Mouse (Mus musculus) forebrain, embryonic 10.5 days (tissue): ENCODE results near the gene Mdp1. TPM values are rescaled to one million over a fixed set of nuclear protein-coding genes. Genes with fewer than 3 reads are reported as not detected.
A peak's percentile ranks its signal among the peaks of the same experiment; 100 is the strongest.

Experiments used
- DNase-seq: peaks from one replicate; pipeline ENCODE4 v3.0.0-alpha.2; 2017; ENCODE audit warnings: low spot score; ENCODE audit errors: extremely low spot score
- H3K27ac ChIP-seq: fragments of 300-500 bp; sonication (generic); 2 replicates; pipeline ENCODE4 v1.5.1; 2016; ENCODE audit warnings: mild to moderate bottlenecking
- H3K27me3 ChIP-seq: fragments of 300-500 bp; sonication (generic); 2 replicates; pipeline ENCODE4 v1.6.1; 2016; ENCODE audit warnings: mild to moderate bottlenecking; ENCODE audit not compliant: poor library complexity, severe bottlenecking
- H3K36me3 ChIP-seq: fragments of 300-500 bp; sonication (generic); replicated peaks from 2 replicates; pipeline ENCODE4 v1.6.1; 2016; ENCODE audit warnings: mild to moderate bottlenecking, moderate library complexity
- H3K4me1 ChIP-seq: fragments of 300-500 bp; sonication (generic); 2 replicates; pipeline ENCODE4 v1.6.1; 2016
- H3K4me3 ChIP-seq: fragments of 300-500 bp; sonication (generic); 2 replicates; pipeline ENCODE4 v1.5.1; 2016; ENCODE audit warnings: mild to moderate bottlenecking, moderate library complexity
- H3K9me3 ChIP-seq: fragments of 300-500 bp; sonication (generic); 2 replicates; pipeline ENCODE4 v1.6.1; 2016; ENCODE audit warnings: mild to moderate bottlenecking, moderate library complexity
- WGBS: fragments of 180-500 bp; shearing (Covaris S2); methylation state at CpG from one replicate; pipeline ENCODE4 v1.1.7; 2016; 5-methylcytosine and 5-hydroxymethylcytosine counted together
- polyA plus RNA-seq: library from polyadenylated mRNA; unstranded; fragments of >200 nt; fragmentation: Nextera tagmentation; extraction: Ambion mirVana; gene quantifications from 2 replicates; pipeline ENCODE4 v1.2.1, GENCODE M21; 2016

The Mdp1 gene
- polyA plus RNA-seq, 1 experiment from 2014 or later, result 63.7 TPM

DNA sequence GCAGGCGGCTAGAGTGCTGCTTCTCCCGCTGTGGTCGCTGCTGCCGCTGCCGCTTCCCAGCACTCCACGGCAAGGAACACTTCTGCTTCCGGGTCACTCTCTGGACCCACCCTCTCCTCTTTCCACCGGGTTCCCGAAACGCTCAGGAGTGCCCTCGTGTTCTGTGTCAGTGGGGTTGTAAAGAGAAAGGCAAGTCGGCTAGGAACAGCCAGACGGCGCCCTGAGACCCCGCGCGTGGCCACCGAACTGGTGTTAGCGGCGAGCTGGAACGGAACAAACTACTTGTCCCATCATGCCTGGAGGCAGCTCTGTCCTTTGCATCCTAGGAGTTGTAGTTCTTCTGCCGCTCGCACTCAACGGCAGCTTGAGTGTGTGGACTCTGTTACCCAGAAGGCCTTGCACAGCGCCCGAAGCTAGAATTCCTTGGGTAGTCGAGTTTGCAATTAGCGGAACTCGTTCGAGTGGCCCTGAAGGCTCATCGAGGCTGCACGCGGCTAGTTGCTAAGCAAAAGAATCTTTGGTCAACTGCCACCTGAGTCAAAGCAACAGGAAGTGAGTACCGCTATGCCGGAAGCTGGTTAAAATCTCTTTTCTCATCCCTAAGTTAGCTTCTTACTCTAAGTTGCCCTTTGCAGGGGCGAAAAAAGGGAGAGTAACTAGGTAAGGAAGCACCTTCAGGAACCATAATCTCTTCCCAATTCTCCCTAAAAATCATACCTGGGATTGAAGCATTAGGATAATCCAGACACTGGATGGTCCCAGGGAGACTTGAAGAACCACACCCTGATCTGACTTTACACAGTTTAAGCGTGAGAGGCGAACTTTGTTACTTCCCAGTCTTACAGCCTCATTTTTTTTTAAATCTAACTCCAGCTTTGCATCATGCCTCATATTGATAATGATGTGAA, 11.8 kb upstream of the Mdp1 start, which contains the start of the genes Gmpr2 and Nedd8:
Gene Gmpr2, plus strand, starts transcription at position 109 of the 908 bp plus-strand sequence.
Gene Nedd8, minus strand, starts transcription at position 292 of the 908 bp plus-strand sequence.
- under 1% methylated on average over 38 of the region's 38 CpGs for WGBS
- H3K36me3 ChIP-seq, result peaks cover 40% of the 10 kb centered on the region
- peak; percentile 93 for DNase-seq
- H3K4me1 ChIP-seq, result peaks cover 24% of the 10 kb centered on the region
- H3K27me3 ChIP-seq, result no peaks in the 10 kb centered on the region
- H3K4me3 ChIP-seq, result peak within 1 kb of the TSS; percentile 71
- no peaks in the 10 kb centered on the region for H3K9me3 ChIP-seq
- H3K27ac ChIP-seq, result peak within 1 kb of the TSS; percentile 96

DNA sequence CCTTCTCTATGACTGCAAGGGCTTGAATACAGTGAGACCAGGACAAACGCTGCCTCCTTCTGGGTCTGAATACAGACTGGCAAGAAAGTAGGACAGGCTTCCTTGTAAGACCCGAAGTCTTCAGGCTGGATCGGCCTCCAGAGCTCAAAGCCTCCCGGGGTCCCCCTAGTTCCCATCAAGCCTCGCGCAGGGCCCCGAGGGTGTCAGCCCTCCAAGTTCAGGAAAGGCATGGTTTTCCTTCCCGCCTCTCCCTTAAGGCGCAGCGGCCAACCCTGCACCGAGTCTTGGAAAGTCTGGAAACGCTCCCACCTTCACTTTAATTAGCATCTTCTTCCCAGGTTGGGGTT, 11.2 kb upstream of the Mdp1 start:
- no peaks in the 10 kb centered on the region for H3K27me3 ChIP-seq
- peaks cover 24% of the 10 kb centered on the region for H3K4me1 ChIP-seq
- H3K36me3 ChIP-seq, result peaks cover 40% of the 10 kb centered on the region
- no peak for DNase-seq
- H3K27ac ChIP-seq, result peak overlapping the region; percentile 96
- 0% methylated on average over 12 of the region's 12 CpGs for WGBS
- H3K4me3 ChIP-seq, result peak overlapping the region; percentile 71
- H3K9me3 ChIP-seq, result no peaks in the 10 kb centered on the region

DNA sequence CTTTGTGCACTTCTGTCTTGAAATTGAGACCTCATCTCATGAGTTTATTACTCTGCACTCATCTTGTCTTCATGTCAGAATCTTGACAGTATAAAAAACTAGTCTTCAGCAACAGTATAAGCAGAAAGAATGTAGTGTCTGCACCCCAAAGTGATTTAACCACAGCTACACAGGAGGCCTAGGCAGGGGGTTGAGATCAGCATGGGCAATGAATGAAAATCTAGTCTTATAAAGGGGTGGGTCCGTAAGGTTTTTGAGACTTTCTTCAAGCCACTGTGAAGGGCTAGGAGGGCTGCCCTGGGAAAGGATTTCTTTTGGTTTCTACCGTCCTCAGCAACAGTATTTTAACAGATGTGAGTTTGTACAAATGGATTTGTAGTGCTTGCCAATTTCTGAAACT, 328 bp upstream of the Mdp1 start:
- no peaks in the 10 kb centered on the region for H3K27me3 ChIP-seq
- no peaks in the 10 kb centered on the region for H3K9me3 ChIP-seq
- peaks cover 13% of the 10 kb centered on the region for H3K4me1 ChIP-seq
- DNase-seq, result no peak
- 44% methylated on average over 2 of the region's 2 CpGs for WGBS
- H3K27ac ChIP-seq, result peak overlapping the region; percentile 86; the same call in 1 of the 2 replicates
- peaks cover 58% of the 10 kb centered on the region for H3K36me3 ChIP-seq
- H3K4me3 ChIP-seq, result peak overlapping the region; percentile 73

DNA sequence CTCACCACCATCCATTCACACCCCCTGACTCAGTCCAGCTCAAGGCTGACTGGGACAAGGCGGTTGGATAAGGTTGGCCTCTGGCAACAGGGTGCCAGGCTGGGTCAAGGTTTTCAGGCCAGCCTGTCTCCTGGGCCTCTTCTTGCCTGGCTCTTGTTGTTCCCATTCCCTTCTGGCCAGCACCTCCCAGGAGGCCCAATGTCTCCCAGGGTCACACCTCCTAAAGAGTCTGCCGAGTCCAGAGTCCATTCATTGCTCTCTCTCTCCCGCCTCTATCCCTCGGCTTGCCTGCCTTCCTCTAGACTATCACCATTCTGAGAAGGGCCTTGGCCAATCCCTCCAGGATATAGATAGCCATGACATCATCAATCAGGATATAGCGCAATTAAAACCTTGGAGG, 2.3 kb downstream of the Mdp1 start:
- peaks cover 43% of the 10 kb centered on the region for H3K36me3 ChIP-seq
- H3K9me3 ChIP-seq, result no peaks in the 10 kb centered on the region
- H3K4me3 ChIP-seq, result no peak overlapping the region
- no peaks in the 10 kb centered on the region for H3K27me3 ChIP-seq
- DNase-seq, result no peak
- peaks cover 13% of the 10 kb centered on the region for H3K4me1 ChIP-seq
- WGBS, result 94% methylated on average over 5 of the region's 5 CpGs
- H3K27ac ChIP-seq, result no peak overlapping the region

DNA sequence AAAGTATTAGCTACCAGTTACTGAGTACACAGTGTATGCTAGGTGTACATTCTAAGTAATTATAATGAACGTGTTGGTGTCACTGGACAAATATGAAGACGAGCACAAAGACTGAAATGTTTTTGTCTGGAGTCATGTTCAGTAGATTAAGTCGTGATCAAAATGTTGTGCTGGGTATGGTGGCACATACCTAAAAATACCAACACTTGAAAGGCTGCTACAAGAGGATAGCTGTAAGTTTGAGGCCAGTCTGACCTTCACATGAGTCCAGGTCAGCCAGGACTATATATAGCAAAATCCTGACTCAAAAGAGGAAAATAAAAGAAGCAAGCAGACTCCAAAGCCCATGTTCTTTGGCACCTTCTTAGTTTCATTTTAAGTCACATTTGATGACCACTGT, 3.4 kb downstream of the Mdp1 start:
- Histone ChIP-seq H3K4me1 (peaks cover 13% of the 10 kb centered on the region), H3K27ac (no peak overlapping the region), H3K36me3 (peaks cover 32% of the 10 kb centered on the region), H3K9me3 (no peaks in the 10 kb centered on the region), H3K4me3 (no peak overlapping the region), H3K27me3 (no peaks in the 10 kb centered on the region)
- 89% methylated on average over 3 of the region's 3 CpGs for WGBS
- no peak for DNase-seq

DNA sequence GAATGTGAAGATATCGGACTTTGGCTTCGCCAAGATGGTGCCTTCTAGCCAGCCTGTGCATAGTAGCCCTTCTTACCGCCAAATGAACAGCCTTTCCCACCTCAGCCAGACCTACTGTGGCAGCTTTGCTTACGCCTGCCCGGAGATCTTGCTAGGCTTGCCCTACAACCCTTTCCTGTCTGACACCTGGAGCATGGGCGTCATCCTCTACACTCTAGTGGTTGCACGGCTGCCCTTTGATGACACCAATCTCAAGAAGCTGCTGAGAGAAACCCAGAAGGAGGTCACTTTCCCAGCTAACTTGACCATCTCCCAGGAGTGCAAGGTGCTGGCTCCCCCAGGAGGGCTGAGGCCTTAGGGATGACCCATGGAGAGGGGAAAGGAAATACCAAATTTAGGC, 8.8 kb downstream of the Mdp1 start:
- Histone ChIP-seq H3K36me3 (peaks cover 12% of the 10 kb centered on the region), H3K27me3 (no peaks in the 10 kb centered on the region), H3K4me1 (no peaks in the 10 kb centered on the region), H3K27ac (no peak overlapping the region), H3K9me3 (no peaks in the 10 kb centered on the region), H3K4me3 (no peak overlapping the region)
- DNase-seq, result no peak
- WGBS, result 87% methylated on average over 7 of the region's 7 CpGs

DNA sequence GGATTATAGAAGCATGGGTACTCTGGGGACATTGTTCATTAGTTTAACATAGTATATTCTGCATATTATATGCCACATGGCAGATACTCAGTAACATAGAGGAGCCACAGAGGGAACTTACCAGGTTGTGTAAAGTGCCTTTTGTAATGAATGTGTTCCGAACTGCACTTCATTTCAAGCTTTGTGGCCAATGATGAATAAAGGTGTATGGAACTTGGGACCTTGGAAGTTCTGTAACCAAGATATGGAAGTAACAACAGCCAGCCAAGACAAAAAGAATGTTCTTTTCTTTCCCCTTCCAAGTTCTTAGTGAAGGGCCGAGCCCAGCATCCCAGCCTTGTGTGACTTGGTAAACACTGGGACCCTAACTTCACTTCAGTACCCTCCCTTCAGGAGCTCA, 10.4 kb downstream of the Mdp1 start, which contains the start of gene Tssk4:
Gene Tssk4, plus strand, starts transcription at position 301 of the 400 bp plus-strand sequence.
- Histone ChIP-seq H3K4me3 (no peak within 1 kb of the TSS), H3K9me3 (no peaks in the 10 kb centered on the region), H3K27ac (no peak within 1 kb of the TSS), H3K36me3 (peaks cover 24% of the 10 kb centered on the region), H3K27me3 (no peaks in the 10 kb centered on the region), H3K4me1 (peaks cover 5% of the 10 kb centered on the region)
- 97% methylated on average over 2 of the region's 2 CpGs for WGBS
- no peak for DNase-seq

DNA sequence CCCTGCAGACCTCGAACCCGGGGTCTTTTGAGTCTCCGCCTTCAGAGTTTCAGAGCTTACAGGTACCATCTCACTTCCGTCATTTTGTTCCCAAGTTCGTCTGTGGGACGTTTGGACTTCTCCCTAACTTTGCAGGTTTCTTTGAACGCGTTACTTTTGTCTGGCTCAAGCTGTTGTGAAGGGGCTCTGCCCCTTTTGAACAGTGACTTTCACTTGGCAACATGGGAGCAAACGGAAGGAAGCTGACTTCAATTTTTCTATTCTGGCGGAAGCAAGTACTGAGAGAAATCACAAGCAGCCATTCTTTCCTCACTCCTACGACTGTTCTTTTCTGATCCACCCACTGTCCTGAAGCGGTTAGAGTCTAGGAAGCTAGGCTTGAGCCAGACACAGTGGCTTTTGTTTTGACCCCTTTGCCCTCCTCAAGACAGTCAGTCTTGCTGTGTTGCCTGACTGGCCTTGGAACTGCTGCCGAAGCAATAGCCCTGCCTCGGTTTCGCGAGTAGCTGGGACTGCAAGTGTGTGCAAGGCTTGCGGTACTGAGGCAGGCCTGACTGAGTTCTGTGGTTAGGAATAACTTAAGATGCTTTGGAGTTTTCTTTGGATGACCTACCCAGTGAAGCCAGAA, 15.9 kb downstream of the Mdp1 start:
- WGBS, result 34% methylated on average over 17 of the region's 17 CpGs
- no peak for DNase-seq
- peak overlapping the region; percentile 100 for H3K27ac ChIP-seq
- no peaks in the 10 kb centered on the region for H3K9me3 ChIP-seq
- H3K4me3 ChIP-seq, result peak overlapping the region; percentile 97
- H3K27me3 ChIP-seq, result no peaks in the 10 kb centered on the region
- peaks cover 32% of the 10 kb centered on the region for H3K4me1 ChIP-seq
- peaks cover 51% of the 10 kb centered on the region for H3K36me3 ChIP-seq

DNA sequence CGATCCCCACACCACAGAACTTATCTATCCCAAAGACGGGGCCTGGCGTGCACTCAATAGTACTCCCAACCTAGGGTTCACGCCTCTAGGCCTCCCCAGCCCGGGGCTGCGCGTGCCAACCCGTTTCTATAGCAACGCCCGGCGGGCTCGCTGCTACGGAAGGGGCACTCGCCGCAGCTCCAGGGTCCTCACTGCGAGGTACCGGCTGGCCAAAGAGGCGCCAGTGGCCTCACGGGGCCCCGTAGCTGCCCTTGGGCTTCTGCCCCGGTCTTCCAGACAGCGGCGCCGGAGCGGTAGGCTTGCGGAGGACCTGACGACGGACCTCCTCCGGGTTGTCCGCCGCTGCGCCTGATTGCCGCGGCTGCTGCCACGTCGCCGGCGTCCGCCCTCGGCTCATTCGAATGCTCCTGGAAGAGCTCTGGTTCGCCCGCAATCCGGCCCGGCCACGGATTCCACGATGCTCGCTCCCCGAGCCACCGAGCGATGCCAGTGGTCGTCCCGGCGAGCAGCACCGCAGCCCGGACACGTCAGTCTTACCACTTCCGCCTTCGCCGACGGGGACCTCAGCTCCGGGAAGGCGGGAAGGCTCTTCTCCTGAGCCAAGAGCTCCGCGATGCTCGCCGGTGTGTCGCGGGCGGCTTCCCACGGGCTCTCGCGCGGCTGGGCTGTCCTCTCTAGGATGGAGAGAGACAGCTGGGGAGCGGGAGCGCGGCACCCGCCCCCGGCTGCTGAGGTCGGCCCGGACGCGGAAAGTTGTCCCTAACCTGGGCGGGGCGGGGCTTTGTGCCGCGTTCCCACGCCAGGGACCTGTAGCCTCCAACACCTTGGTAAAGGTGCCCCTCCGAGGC, 17.0 kb downstream of the Mdp1 start, which contains the start of gene Tm9sf1:
Gene Tm9sf1, minus strand, starts transcription at position 747 of the 848 bp plus-strand sequence.
- Histone ChIP-seq H3K27ac (peak within 1 kb of the TSS; percentile 100), H3K27me3 (no peaks in the 10 kb centered on the region), H3K4me3 (peak within 1 kb of the TSS; percentile 97), H3K4me1 (peaks cover 32% of the 10 kb centered on the region), H3K9me3 (no peaks in the 10 kb centered on the region), H3K36me3 (peaks cover 62% of the 10 kb centered on the region)
- peak; percentile 85 for DNase-seq
- under 1% methylated on average over 89 of the region's 89 CpGs for WGBS

DNA sequence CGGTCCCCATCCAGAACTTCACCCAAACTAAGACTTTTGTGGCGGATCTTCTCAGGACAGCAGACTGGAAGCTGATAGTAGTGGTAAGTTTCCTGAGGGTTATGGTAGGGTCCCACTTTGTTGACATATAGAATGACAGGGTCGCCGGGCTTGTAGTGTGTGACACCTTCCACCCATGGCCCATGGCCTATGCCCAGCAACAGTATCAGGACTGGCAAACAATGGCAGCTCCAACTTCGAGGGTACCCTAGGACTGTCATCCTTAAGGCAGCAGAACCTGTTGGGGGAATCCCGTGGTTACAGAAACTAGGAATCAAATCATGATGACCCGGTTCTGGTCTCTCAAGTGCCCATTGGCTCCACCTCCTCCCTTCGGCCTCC, 17.6 kb downstream of the Mdp1 start:
- Histone ChIP-seq H3K9me3 (no peaks in the 10 kb centered on the region), H3K36me3 (peaks cover 67% of the 10 kb centered on the region), H3K27me3 (no peaks in the 10 kb centered on the region), H3K4me1 (peaks cover 32% of the 10 kb centered on the region), H3K4me3 (peak overlapping the region; percentile 97), H3K27ac (peak overlapping the region; percentile 100)
- no peak for DNase-seq
- 22% methylated on average over 8 of the region's 8 CpGs for WGBS

DNA sequence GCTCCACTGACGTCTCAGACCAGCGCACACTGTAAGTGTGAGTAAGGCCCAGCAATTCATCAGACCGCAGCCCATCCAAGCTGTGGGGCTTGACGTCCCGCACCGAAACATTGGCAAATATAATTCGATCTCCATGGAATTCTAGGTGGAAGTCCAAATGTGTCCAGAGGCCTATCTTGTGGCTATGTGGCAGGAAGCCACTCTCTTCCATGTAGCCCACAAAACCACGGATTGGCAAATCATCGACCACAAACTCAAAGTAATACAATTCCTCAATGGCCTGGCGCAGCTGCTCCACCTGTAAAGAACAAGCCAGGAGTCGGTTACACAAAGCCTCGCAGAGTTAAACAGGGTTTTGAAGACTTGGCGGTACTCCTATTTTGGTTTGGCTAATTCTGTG, 19.0 kb downstream of the Mdp1 start:
- 96% methylated on average over 13 of the region's 13 CpGs for WGBS
- DNase-seq, result no peak
- H3K4me3 ChIP-seq, result no peak overlapping the region
- peaks cover 67% of the 10 kb centered on the region for H3K36me3 ChIP-seq
- peaks cover 34% of the 10 kb centered on the region for H3K4me1 ChIP-seq
- H3K27me3 ChIP-seq, result no peaks in the 10 kb centered on the region
- H3K9me3 ChIP-seq, result no peaks in the 10 kb centered on the region
- no peak overlapping the region for H3K27ac ChIP-seq

DNA sequence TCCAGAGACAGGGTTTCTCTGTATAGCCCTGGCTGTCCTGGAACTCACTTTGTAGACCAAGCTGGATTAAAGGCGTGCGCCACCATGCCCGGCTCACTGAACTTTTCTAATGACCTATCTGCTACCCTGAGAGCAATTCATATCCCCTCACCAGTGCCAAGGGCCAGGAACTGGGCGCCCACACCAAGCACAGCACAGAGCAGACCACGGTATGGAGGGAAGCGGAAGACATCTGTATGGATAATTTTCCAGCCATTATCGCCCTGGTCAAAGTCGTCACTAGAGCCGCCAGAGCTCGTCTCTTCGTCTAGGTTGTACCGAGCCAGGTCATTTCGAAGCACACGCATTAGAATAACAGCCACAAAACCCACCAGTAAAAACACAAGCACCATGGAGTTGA, 19.5 kb downstream of the Mdp1 start:
- Histone ChIP-seq H3K27me3 (no peaks in the 10 kb centered on the region), H3K36me3 (peaks cover 66% of the 10 kb centered on the region), H3K27ac (no peak overlapping the region), H3K4me1 (peaks cover 38% of the 10 kb centered on the region), H3K4me3 (no peak overlapping the region), H3K9me3 (no peaks in the 10 kb centered on the region)
- DNase-seq, result no peak
- WGBS, result 94% methylated on average over 14 of the region's 14 CpGs
